Comparison of ENCODE assay signal across 7 mouse cellular contexts in the genomic region with DNA sequence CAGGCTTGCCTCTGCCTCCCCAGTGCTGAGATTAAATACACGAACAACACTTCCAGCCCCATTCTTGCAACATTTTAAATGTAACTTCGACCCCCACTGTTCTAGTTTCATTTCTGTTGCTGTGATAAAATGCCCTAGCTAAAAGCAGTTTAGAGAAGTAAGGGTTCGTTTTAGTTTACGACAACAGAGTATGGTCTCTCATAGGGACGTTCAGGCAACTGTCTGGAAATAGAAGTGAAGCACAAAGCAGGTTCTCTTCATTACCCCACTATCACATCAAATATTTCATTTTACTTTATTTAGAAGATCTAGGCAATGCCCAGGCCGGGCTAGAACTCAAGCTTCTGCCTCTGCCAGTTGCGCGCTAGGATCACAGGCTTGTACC. TPM values are rescaled to one million over a fixed set of nuclear protein-coding genes. Genes with fewer than 3 reads are reported as not detected.
DNase-seq lines count a peak whose midpoint lies in the region; ATAC-seq lines count a peak whose summit lies in the region.

No protein-coding gene starts in this region.

- peak overlapping the region; percentile 93 for H3K27ac ChIP-seq in lung, embryonic 15.5 days
- peak overlapping the region; percentile 93 for H3K27ac ChIP-seq in forebrain, embryonic 10.5 days
- H3K27ac ChIP-seq in limb, embryonic 15.5 days: peak overlapping the region; percentile 93
- H3K27ac ChIP-seq in stomach, embryonic 14.5 days (ENCODE audit: low read length): peak overlapping the region; percentile 92

- H3K4me1 ChIP-seq in lung, embryonic 15.5 days: peaks cover 20% of the 10 kb centered on the region
- peaks cover 30% of the 10 kb centered on the region for H3K4me1 ChIP-seq in forebrain, embryonic 10.5 days
- H3K4me1 ChIP-seq in limb, embryonic 15.5 days: peaks cover 26% of the 10 kb centered on the region
- peaks cover 13% of the 10 kb centered on the region for H3K4me1 ChIP-seq in stomach, embryonic 14.5 days (ENCODE audit: control insufficient read depth, insufficient read depth, low read length)

- peak overlapping the region; percentile 79 for H3K9ac ChIP-seq in lung, embryonic 15.5 days
- peak overlapping the region; percentile 75 for H3K9ac ChIP-seq in limb, embryonic 15.5 days
- H3K9ac ChIP-seq in stomach, embryonic 14.5 days (replicated peaks; ENCODE audit: low read depth, low read length): peak overlapping the region; percentile 69

- H3K9me3 ChIP-seq in lung, embryonic 15.5 days: no peaks in the 10 kb centered on the region
- H3K9me3 ChIP-seq in forebrain, embryonic 10.5 days: no peaks in the 10 kb centered on the region
- H3K9me3 ChIP-seq in limb, embryonic 15.5 days: no peaks in the 10 kb centered on the region
- H3K9me3 ChIP-seq in stomach, embryonic 14.5 days (ENCODE audit: control insufficient read depth, low read depth, low read length): no peaks in the 10 kb centered on the region

- ATAC-seq in lung, embryonic 15.5 days (ENCODE audit: borderline replicate concordance, extremely low read depth, low FRiP score, low TSS enrichment): no peak
- no peak for ATAC-seq in limb, embryonic 15.5 days (ENCODE audit: insufficient number of reproducible peaks, low FRiP score, low TSS enrichment, low read depth)
- no peak for ATAC-seq in stomach, embryonic 14.5 days (ENCODE audit: insufficient number of reproducible peaks, insufficient read depth, low FRiP score, low read depth)
- no peak for ATAC-seq in megakaryocyte progenitor cell, adult 5-6 weeks (replicated peaks; ENCODE audit: poor library complexity)

- H3K4me3 ChIP-seq in lung, embryonic 15.5 days: peak overlapping the region; percentile 81
- peak overlapping the region; percentile 91 for H3K4me3 ChIP-seq in forebrain, embryonic 10.5 days
- peak overlapping the region; percentile 86 for H3K4me3 ChIP-seq in limb, embryonic 15.5 days
- H3K4me3 ChIP-seq in stomach, embryonic 14.5 days (ENCODE audit: low read depth, low read length): peak overlapping the region; percentile 87

- no peak for DNase-seq in lung, postnatal 36 days
- DNase-seq in forebrain, embryonic 10.5 days (ENCODE audit: extremely low spot score, low spot score): no peak
- no peak for DNase-seq in c-Kit-positive CD71-positive TER-119-positive erythroid progenitor cells, embryonic 14.5 days (ENCODE audit: low spot score)

- 32% methylated on average over 8 of the region's 8 CpGs for WGBS in lung, embryonic 15.5 days
- 42% methylated on average over 8 of the region's 8 CpGs for WGBS in forebrain, embryonic 10.5 days
- WGBS in limb, embryonic 15.5 days: 38% methylated on average over 8 of the region's 8 CpGs
- whole genome bisulfite sequencing in stomach, embryonic 14.5 days: 39% methylated on average over 8 of the region's 8 CpGs

- peak overlapping the region; percentile 73 for H3K4me2 ChIP-seq in lung, embryonic 15.5 days
- peak overlapping the region; percentile 76 for H3K4me2 ChIP-seq in limb, embryonic 15.5 days
- H3K4me2 ChIP-seq in stomach, embryonic 14.5 days (replicated peaks; ENCODE audit: low read depth, low read length): peak overlapping the region; percentile 66

- H3K36me3 ChIP-seq in lung, embryonic 15.5 days: peaks cover 19% of the 10 kb centered on the region
- H3K36me3 ChIP-seq in forebrain, embryonic 10.5 days (replicated peaks): peaks cover 28% of the 10 kb centered on the region
- H3K36me3 ChIP-seq in limb, embryonic 15.5 days: peaks cover 18% of the 10 kb centered on the region
- H3K36me3 ChIP-seq in stomach, embryonic 14.5 days (ENCODE audit: control insufficient read depth, insufficient read depth, low read length): peaks cover 18% of the 10 kb centered on the region

- H3K27me3 ChIP-seq in lung, embryonic 15.5 days: no peaks in the 10 kb centered on the region
- H3K27me3 ChIP-seq in forebrain, embryonic 10.5 days (ENCODE audit: poor library complexity, severe bottlenecking): no peaks in the 10 kb centered on the region
- no peaks in the 10 kb centered on the region for H3K27me3 ChIP-seq in limb, embryonic 15.5 days
- no peaks in the 10 kb centered on the region for H3K27me3 ChIP-seq in stomach, embryonic 14.5 days (ENCODE audit: control insufficient read depth, insufficient read depth, low read length)

RNA-seq across cellular contexts. Expression of gene Dbnl, which starts 0.6 kb away (rescaled TPM):
- polyA plus RNA-seq in lung, embryonic 15.5 days (2015; fragmentation: Nextera tagmentation; extraction: Ambion mirVana): 111 and 115 TPM in 2 replicates
- polyA plus RNA-seq in forebrain, embryonic 10.5 days (2016; fragmentation: Nextera tagmentation; extraction: Ambion mirVana): 140 and 141 TPM in 2 replicates
- 143 and 152 TPM in 2 replicates for polyA plus RNA-seq in limb, embryonic 15.5 days (2015; fragmentation: Nextera tagmentation; extraction: Ambion mirVana)
- polyA plus RNA-seq in stomach, embryonic 14.5 days (2014; fragmentation: Nextera tagmentation; extraction: Ambion mirVana): 108 TPM in 2 replicates
- total RNA-seq in megakaryocyte progenitor cell, adult 5-6 weeks (2015): 43.9 and 44.5 TPM in 2 replicates
- total RNA-seq in megakaryocyte progenitor cell, adult 5-6 weeks (2017): 85.9 and 92.9 TPM in 2 replicates

RNA-seq across cellular contexts. Expression of gene Pgam2, which starts 15.9 kb away (rescaled TPM):
- 29.6 and 49.3 TPM in 2 replicates for polyA plus RNA-seq in lung, embryonic 15.5 days (2015; fragmentation: Nextera tagmentation; extraction: Ambion mirVana)
- polyA plus RNA-seq in forebrain, embryonic 10.5 days (2016; fragmentation: Nextera tagmentation; extraction: Ambion mirVana): 2.8 and 2.9 TPM in 2 replicates
- 68.7 and 217 TPM in 2 replicates for polyA plus RNA-seq in limb, embryonic 15.5 days (2015; fragmentation: Nextera tagmentation; extraction: Ambion mirVana)
- 1.2 and 1.5 TPM in 2 replicates for polyA plus RNA-seq in stomach, embryonic 14.5 days (2014; fragmentation: Nextera tagmentation; extraction: Ambion mirVana)
- total RNA-seq in megakaryocyte progenitor cell, adult 5-6 weeks (2015): not detected in 2 replicates
- total RNA-seq in megakaryocyte progenitor cell, adult 5-6 weeks (2017): not detected in 2 replicates

RNA-seq across cellular contexts. Expression of gene Urgcp, which starts 25.5 kb away (rescaled TPM):
- 24.6 and 24.8 TPM in 2 replicates for polyA plus RNA-seq in lung, embryonic 15.5 days (2015; fragmentation: Nextera tagmentation; extraction: Ambion mirVana)
- polyA plus RNA-seq in forebrain, embryonic 10.5 days (2016; fragmentation: Nextera tagmentation; extraction: Ambion mirVana): 19.3 and 20.3 TPM in 2 replicates
- 28.5 and 29.1 TPM in 2 replicates for polyA plus RNA-seq in limb, embryonic 15.5 days (2015; fragmentation: Nextera tagmentation; extraction: Ambion mirVana)
- polyA plus RNA-seq in stomach, embryonic 14.5 days (2014; fragmentation: Nextera tagmentation; extraction: Ambion mirVana): 14.2 and 14.4 TPM in 2 replicates
- 4.1 and 4.5 TPM in 2 replicates for total RNA-seq in megakaryocyte progenitor cell, adult 5-6 weeks (2015)
- 7.0 and 7.1 TPM in 2 replicates for total RNA-seq in megakaryocyte progenitor cell, adult 5-6 weeks (2017)

RNA-seq across cellular contexts. Expression of gene Polm, which starts 50.2 kb away (rescaled TPM):
- polyA plus RNA-seq in lung, embryonic 15.5 days (2015; fragmentation: Nextera tagmentation; extraction: Ambion mirVana): 7.1 and 10.0 TPM in 2 replicates
- 10.1 and 10.6 TPM in 2 replicates for polyA plus RNA-seq in forebrain, embryonic 10.5 days (2016; fragmentation: Nextera tagmentation; extraction: Ambion mirVana)
- 10.4 and 11.6 TPM in 2 replicates for polyA plus RNA-seq in limb, embryonic 15.5 days (2015; fragmentation: Nextera tagmentation; extraction: Ambion mirVana)
- polyA plus RNA-seq in stomach, embryonic 14.5 days (2014; fragmentation: Nextera tagmentation; extraction: Ambion mirVana): 8.4 and 10.3 TPM in 2 replicates
- total RNA-seq in megakaryocyte progenitor cell, adult 5-6 weeks (2015): 2.1 and 3.3 TPM in 2 replicates
- total RNA-seq in megakaryocyte progenitor cell, adult 5-6 weeks (2017): 1.3 and 1.4 TPM in 2 replicates
